9 mouse cellular contexts compared by ENCODE assay signal in genomic region chr10:56893210-56893705, GRCm38 (mm10).
DNase-seq lines count a peak whose midpoint lies in the region; ATAC-seq and TF ChIP-seq lines count a peak whose summit lies in the region.
"Had no signal": no experiment of that assay in that cellular context is flagged by ENCODE, and none has a peak within 500 bp of the region (broad histone marks: within the 10 kb centered on the region; RNA-seq: fewer than 3 reads in every experiment).

No protein-coding gene starts in this region.

- TF ChIP-seq POLR2A in heart, adult 2 months (IDR thresholded peaks at IDR 0.05; ENCODE audit: insufficient read depth, low read depth, low read length), result no peak

- H3K9ac ChIP-seq in forebrain, embryonic 14.5 days (ENCODE audit: low read length), result no peak overlapping the region
- H3K9ac ChIP-seq in midbrain, embryonic 16.5 days (ENCODE audit: low read depth, low read length), result no peak overlapping the region
- no peak overlapping the region for H3K9ac ChIP-seq in heart, adult 2 months (ENCODE audit: low read depth, low read length)
- H3K9ac ChIP-seq: liver, embryonic 15.5 days had no signal

- no peak for TF ChIP-seq EP300 in heart, adult 2 months (IDR thresholded peaks at IDR 0.05; ENCODE audit: insufficient read depth, low read depth, low read length)

- H3K9me3 ChIP-seq in forebrain, embryonic 14.5 days (replicated peaks; ENCODE audit: control insufficient read depth, low read length), result no peaks in the 10 kb centered on the region
- H3K9me3 ChIP-seq in midbrain, embryonic 16.5 days (replicated peaks; ENCODE audit: control insufficient read depth, low read length, poor library complexity, severe bottlenecking), result no peaks in the 10 kb centered on the region
- H3K9me3 ChIP-seq: liver, embryonic 15.5 days had no signal

- H3K36me3 ChIP-seq in forebrain, embryonic 14.5 days (ENCODE audit: control insufficient read depth, insufficient read depth, low read length), result no peaks in the 10 kb centered on the region
- H3K36me3 ChIP-seq in midbrain, embryonic 16.5 days (ENCODE audit: control insufficient read depth, insufficient read depth, low read length), result no peaks in the 10 kb centered on the region
- no peaks in the 10 kb centered on the region for H3K36me3 ChIP-seq in heart, adult 2 months (ENCODE audit: control insufficient read depth, insufficient read depth, low read length)
- H3K36me3 ChIP-seq: liver, embryonic 15.5 days had no signal

- no peaks in the 10 kb centered on the region for H3K79me2 ChIP-seq in heart, adult 2 months (replicated peaks; ENCODE audit: control insufficient read depth, insufficient read depth, low read length)

- no peaks in the 10 kb centered on the region for H3K27me3 ChIP-seq in forebrain, embryonic 14.5 days (replicated peaks; ENCODE audit: control insufficient read depth, insufficient read depth, low read length)
- H3K27me3 ChIP-seq in midbrain, embryonic 16.5 days (ENCODE audit: control insufficient read depth, insufficient read depth, low read depth, low read length), result no peaks in the 10 kb centered on the region
- H3K27me3 ChIP-seq in heart, adult 2 months (ENCODE audit: control insufficient read depth, insufficient read depth, low read length), result no peaks in the 10 kb centered on the region
- H3K27me3 ChIP-seq: liver, embryonic 15.5 days had no signal

- no peak for TF ChIP-seq CTCF in heart, adult 2 months (IDR thresholded peaks at IDR 0.05)

- H3K4me2 ChIP-seq in forebrain, embryonic 14.5 days (ENCODE audit: low read length), result 0 out of 2 replicates have a peak overlapping the region, but pooled peaks have one; percentile 2
- peak overlapping the region; percentile 10; the same call in 1 of the 2 replicates for H3K4me2 ChIP-seq in midbrain, embryonic 16.5 days (ENCODE audit: low read length)
- H3K4me2 ChIP-seq: liver, embryonic 15.5 days had no signal

- intact Hi-C loops in heart, adult 2 months (cut with DNase I), result no loop called here

- H3K4me1 ChIP-seq in forebrain, embryonic 14.5 days (ENCODE audit: control insufficient read depth, insufficient read depth, low read length), result peaks cover 6% of the 10 kb centered on the region
- H3K4me1 ChIP-seq in midbrain, embryonic 16.5 days (ENCODE audit: control insufficient read depth, insufficient read depth, low read length), result 0 out of 2 replicates have a peak, but pooled peaks cover 3% of the 10 kb centered on the region
- no peaks in the 10 kb centered on the region for H3K4me1 ChIP-seq in heart, adult 2 months (ENCODE audit: control insufficient read depth, insufficient read depth, low read length)
- H3K4me1 ChIP-seq: liver, embryonic 15.5 days had no signal

- H3K4me3 ChIP-seq in forebrain, embryonic 14.5 days (ENCODE audit: low read depth, low read length), result no peak overlapping the region
- no peak overlapping the region for H3K4me3 ChIP-seq in midbrain, embryonic 16.5 days (ENCODE audit: low read depth, low read length)
- H3K4me3 ChIP-seq in heart, adult 2 months, result no peak overlapping the region
- H3K4me3 ChIP-seq: liver, embryonic 15.5 days had no signal

- H3K27ac ChIP-seq in forebrain, embryonic 14.5 days (ENCODE audit: low read depth, low read length), result peak overlapping the region; percentile 10; the same call in 1 of the 2 replicates
- H3K27ac ChIP-seq in midbrain, embryonic 16.5 days (ENCODE audit: low read length), result no peak overlapping the region
- no peak overlapping the region for H3K27ac ChIP-seq in heart, adult 2 months
- H3K27ac ChIP-seq: liver, embryonic 15.5 days had no signal

- no peak for DNase-seq in frontal cortex, postnatal 25 days (ENCODE audit: low spot score in 2 of 2)
- DNase-seq in forebrain, embryonic 14.5 days (ENCODE audit: low spot score), result peak; percentile 76
- DNase-seq in layer of hippocampus, postnatal 10 days (ENCODE audit: low spot score in 2 of 2), result peak; percentile 48 to 70
- no peak for DNase-seq in heart, adult 2 months
- no peak for DNase-seq in heart, adult 9 months (ENCODE audit: low spot score in 2 of 2)
- DNase-seq in adrenal gland, postnatal 4 days (ENCODE audit: low spot score in 2 of 2), result no peak

- 3% methylated on average over 8 of the region's 8 CpGs for WGBS in forebrain, embryonic 14.5 days
- 4% methylated on average over 8 of the region's 8 CpGs for WGBS in midbrain, embryonic 16.5 days
- WGBS in heart, adult 2 months, result 74% methylated on average over 8 of the region's 8 CpGs

- ATAC-seq in frontal cortex, adult (ENCODE audit: low TSS enrichment), result peak; percentile 44
- peak; percentile 85 for ATAC-seq in forebrain, embryonic 14.5 days
- ATAC-seq in midbrain, embryonic 16.5 days, result peak; percentile 88

Comparison
In these comparisons a context has a peak if more than half of its experiments do, and no peak if none do; other contexts are left out.
1. DNase-seq: peak in forebrain, embryonic 14.5 days (single experiment) and layer of hippocampus, postnatal 10 days (2 of 2); none in frontal cortex, postnatal 25 days (0 of 2), heart, adult 2 months (0 of 2), heart, adult 9 months (0 of 2) and adrenal gland, postnatal 4 days (0 of 2).
2. Peak in every context shown above with its lines, with median percentiles within 50 percentile points of each other: ATAC-seq.